Mouse (Mus musculus) forebrain, embryonic 15.5 days (tissue): Measurements from ENCODE around the gene Tnfsf8. TPM values are rescaled to one million over a fixed set of nuclear protein-coding genes. Genes with fewer than 3 reads are reported as not detected.

Experiments
- ATAC-seq: fragments of 200-750 bp; cut with Nextera tagmentation; replicated peaks from 2 replicates; pipeline ENCODE4 v1.8.0; 2017; ENCODE audit warnings: mild to moderate bottlenecking, moderate TSS enrichment, moderate library complexity
- H3K27ac ChIP-seq: fragments of 300-500 bp; sonication (generic); replicated peaks from 2 replicates; pipeline ENCODE4 v1.5.1; 2015; ENCODE audit warnings: mild to moderate bottlenecking, inconsistent platforms
- H3K27me3 ChIP-seq: fragments of 300-500 bp; sonication (generic); 2 replicates; pipeline ENCODE4 v1.6.1; 2015; ENCODE audit warnings: inconsistent platforms
- H3K36me3 ChIP-seq: fragments of 300-500 bp; sonication (generic); 2 replicates; pipeline ENCODE4 v1.6.1; 2015; ENCODE audit warnings: mild to moderate bottlenecking, inconsistent platforms
- H3K4me1 ChIP-seq: fragments of 300-500 bp; sonication (generic); 2 replicates; pipeline ENCODE4 v1.6.1; 2015; ENCODE audit warnings: inconsistent platforms
- H3K4me2 ChIP-seq: fragments of 300-500 bp; sonication (generic); replicated peaks from 2 replicates; pipeline ENCODE4 v1.6.1; 2015; ENCODE audit warnings: mild to moderate bottlenecking, inconsistent platforms
- H3K4me3 ChIP-seq: fragments of 300-500 bp; sonication (generic); 2 replicates; pipeline ENCODE4 v1.5.1; 2015; ENCODE audit warnings: mild to moderate bottlenecking, inconsistent platforms
- H3K9ac ChIP-seq: fragments of 300-500 bp; sonication (generic); replicated peaks from 2 replicates; pipeline ENCODE4 v1.6.1; 2015; ENCODE audit warnings: mild to moderate bottlenecking, inconsistent platforms
- H3K9me3 ChIP-seq: fragments of 300-500 bp; sonication (generic); 2 replicates; pipeline ENCODE4 v1.6.1; 2016; ENCODE audit warnings: inconsistent platforms
- WGBS: fragments of 180-500 bp; shearing (Covaris S2); methylation state at CpG from one replicate; pipeline ENCODE4 v1.1.7; 2015; ENCODE audit warnings: mixed read lengths; 5-methylcytosine and 5-hydroxymethylcytosine counted together
- polyA plus RNA-seq: library from polyadenylated mRNA; unstranded; fragments of >200 nt; fragmentation: Nextera tagmentation; extraction: Ambion mirVana; gene quantifications from 2 replicates; pipeline ENCODE4 v1.2.1, GENCODE M21; 2015

Tnfsf8 gene
- polyA plus RNA-seq, 1 experiment from 2014 or later: 0.05 TPM

- Histone ChIP-seq H3K27ac (no peak overlapping the region), H3K9ac (no peak overlapping the region), H3K4me1 (no peaks in the 10 kb centered on the region), H3K4me3 (no peak overlapping the region), H3K9me3 (no peaks in the 10 kb centered on the region), H3K27me3 (no peaks in the 10 kb centered on the region), H3K4me2 (no peak overlapping the region), H3K36me3 (no peaks in the 10 kb centered on the region)
- ATAC-seq: no peak
- WGBS: 84% methylated on average over 4 of the region's 4 CpGs
Measured at GRCm38 (mm10) chr4:63823136-63823535, 38.0 kb downstream of the Tnfsf8 start.

GRCm38 (mm10) chr4:63817505-63817904, 43.6 kb downstream of the Tnfsf8 start:
- Histone ChIP-seq H3K27me3 (no peaks in the 10 kb centered on the region), H3K4me3 (no peak overlapping the region), H3K27ac (no peak overlapping the region), H3K9me3 (no peaks in the 10 kb centered on the region), H3K9ac (no peak overlapping the region), H3K36me3 (no peaks in the 10 kb centered on the region), H3K4me2 (no peak overlapping the region), H3K4me1 (no peaks in the 10 kb centered on the region)
- ATAC-seq: no peak

GRCm38 (mm10) chr4:63815668-63816067, 45.5 kb downstream of the Tnfsf8 start:
- WGBS: 88% methylated on average over 2 of the region's 2 CpGs
- ATAC-seq: no peak

GRCm38 (mm10) chr4:63798083-63798482, 63.1 kb downstream of the Tnfsf8 start:
- Histone ChIP-seq H3K4me3 (no peak overlapping the region), H3K4me2 (no peak overlapping the region), H3K9ac (no peak overlapping the region), H3K27me3 (no peaks in the 10 kb centered on the region), H3K36me3 (no peaks in the 10 kb centered on the region), H3K9me3 (no peaks in the 10 kb centered on the region), H3K4me1 (no peaks in the 10 kb centered on the region), H3K27ac (no peak overlapping the region)
- ATAC-seq: no peak
- WGBS: 75% methylated on average over 1 of the region's 1 CpGs

More at GRCm38 (mm10) chr4:63815668-63816067, 45.5 kb downstream of the Tnfsf8 start:
- Histone ChIP-seq H3K27me3 (no peaks in the 10 kb centered on the region), H3K36me3 (no peaks in the 10 kb centered on the region), H3K4me2 (no peak overlapping the region), H3K4me1 (no peaks in the 10 kb centered on the region), H3K27ac (no peak overlapping the region), H3K9ac (no peak overlapping the region), H3K4me3 (no peak overlapping the region), H3K9me3 (no peaks in the 10 kb centered on the region)

- H3K9me3 ChIP-seq: no peaks in the 10 kb centered on the region
- 92% methylated on average over 1 of the region's 1 CpGs for WGBS
- ATAC-seq: no peak
- no peak overlapping the region for H3K4me3 ChIP-seq
- H3K27ac ChIP-seq: no peak overlapping the region
- H3K4me1 ChIP-seq: no peaks in the 10 kb centered on the region
- no peak overlapping the region for H3K9ac ChIP-seq
- H3K4me2 ChIP-seq: no peak overlapping the region
- H3K36me3 ChIP-seq: no peaks in the 10 kb centered on the region
- H3K27me3 ChIP-seq: no peaks in the 10 kb centered on the region
Measured at GRCm38 (mm10) chr4:63796527-63796926, 64.6 kb downstream of the Tnfsf8 start.

GRCm38 (mm10) chr4:63792328-63792727, 68.8 kb downstream of the Tnfsf8 start:
- Histone ChIP-seq H3K4me3 (no peak overlapping the region), H3K27ac (no peak overlapping the region), H3K4me1 (no peaks in the 10 kb centered on the region), H3K9ac (no peak overlapping the region), H3K27me3 (no peaks in the 10 kb centered on the region), H3K9me3 (no peaks in the 10 kb centered on the region), H3K4me2 (no peak overlapping the region), H3K36me3 (no peaks in the 10 kb centered on the region)
- WGBS: 96% methylated on average over 3 of the region's 3 CpGs
- no peak for ATAC-seq

GRCm38 (mm10) chr4:63785466-63785865, 75.7 kb downstream of the Tnfsf8 start:
- Histone ChIP-seq H3K4me2 (no peak overlapping the region), H3K36me3 (no peaks in the 10 kb centered on the region), H3K27me3 (no peaks in the 10 kb centered on the region), H3K27ac (no peak overlapping the region), H3K4me3 (no peak overlapping the region), H3K9ac (no peak overlapping the region), H3K9me3 (no peaks in the 10 kb centered on the region), H3K4me1 (no peaks in the 10 kb centered on the region)
- no peak for ATAC-seq
- 84% methylated on average over 2 of the region's 2 CpGs for WGBS

- H3K9ac ChIP-seq: no peak overlapping the region
- 91% methylated on average over 5 of the region's 5 CpGs for WGBS
- ATAC-seq: no peak
Measured at GRCm38 (mm10) chr4:63783826-63784225, 77.3 kb downstream of the Tnfsf8 start.

GRCm38 (mm10) chr4:63782970-63783613, 78.1 kb downstream of the Tnfsf8 start:
- H3K27me3 ChIP-seq: no peaks in the 10 kb centered on the region
- H3K27ac ChIP-seq: no peak overlapping the region
- ATAC-seq: peak; percentile 53; the same call in 1 of the 2 replicates
- no peaks in the 10 kb centered on the region for H3K4me1 ChIP-seq
- no peaks in the 10 kb centered on the region for H3K9me3 ChIP-seq
- H3K4me3 ChIP-seq: no peak overlapping the region
- no peak overlapping the region for H3K9ac ChIP-seq
- WGBS: 69% methylated on average over 7 of the region's 7 CpGs
- H3K4me2 ChIP-seq: no peak overlapping the region
- H3K36me3 ChIP-seq: no peaks in the 10 kb centered on the region

More at GRCm38 (mm10) chr4:63783826-63784225, 77.3 kb downstream of the Tnfsf8 start:
- H3K4me2 ChIP-seq: no peak overlapping the region
- H3K36me3 ChIP-seq: no peaks in the 10 kb centered on the region
- H3K27me3 ChIP-seq: no peaks in the 10 kb centered on the region
- H3K9me3 ChIP-seq: no peaks in the 10 kb centered on the region
- no peak overlapping the region for H3K4me3 ChIP-seq
- no peaks in the 10 kb centered on the region for H3K4me1 ChIP-seq
- no peak overlapping the region for H3K27ac ChIP-seq

Other genes starting within 250 kb of the Tnfsf8 start
- gene Tex48, start 238.9 kb downstream of the Tnfsf8 start, polyA plus RNA-seq: not detected in 2 replicates
- gene Gm11214, start 198.0 kb downstream of the Tnfsf8 start, polyA plus RNA-seq: not detected in 2 replicates
- gene Tnfsf15, start 116.2 kb downstream of the Tnfsf8 start, polyA plus RNA-seq: not detected in 2 replicates
- gene Tnc, start 185.7 kb upstream of the Tnfsf8 start, polyA plus RNA-seq: 33.3 and 38.7 TPM in 2 replicates